Mouse (Mus musculus) heart, embryonic 12.5 days (tissue): ENCODE results near the gene Uts2b. TPM values are rescaled to one million over a fixed set of nuclear protein-coding genes. Genes with fewer than 3 reads are reported as not detected.

ENCODE experiments used
- polyA plus RNA-seq: library from polyadenylated mRNA; unstranded; fragments of >200 nt; fragmentation: Nextera tagmentation; extraction: Ambion mirVana; gene quantifications from 2 replicates; pipeline ENCODE4 v1.2.1, GENCODE M21; 2016

Uts2b gene
- polyA plus RNA-seq, 1 experiment from 2014 or later, result 5.5 TPM

Other genes with a start within 250 kb of the Uts2b start
- gene Ostn, start 62.8 kb downstream of the Uts2b start, polyA plus RNA-seq, result not detected in 2 replicates
- 44.3 and 48.9 TPM in 2 replicates for gene Ccdc50, start 18.6 kb upstream of the Uts2b start, polyA plus RNA-seq